27 mouse cellular contexts compared by ENCODE assay signal in the genomic region with DNA sequence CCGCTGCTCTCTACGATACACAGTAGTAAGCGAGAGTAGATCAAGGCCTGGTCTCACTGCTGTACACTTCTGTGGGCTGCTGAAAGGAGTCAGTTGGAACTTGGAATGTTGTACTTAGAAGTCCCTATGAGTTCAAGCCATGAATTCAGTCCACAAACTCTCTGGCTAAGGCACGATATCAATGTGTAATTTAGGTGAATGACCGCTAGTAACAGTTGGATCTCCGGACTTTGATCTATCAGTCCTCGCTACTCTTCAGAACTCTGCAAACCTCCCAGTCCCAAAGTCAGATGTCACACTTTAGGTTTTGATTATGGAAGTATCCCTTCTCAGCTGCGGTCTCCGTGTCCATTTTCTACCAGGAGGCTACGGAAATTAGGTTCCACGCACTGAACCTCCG. TPM values are rescaled to one million over a fixed set of nuclear protein-coding genes. Genes with fewer than 3 reads are reported as not detected.
"Had no signal": no experiment of that assay in that cellular context is flagged by ENCODE, and none has a peak within 500 bp of the region (broad histone marks: within the 10 kb centered on the region; RNA-seq: fewer than 3 reads in every experiment).

No protein-coding gene starts in this region.

- ATAC-seq: hindbrain, embryonic 16.5 days; inflammation-experienced regulatory T-cells, adult 6 months; intestine, embryonic 15.5 days; intestine, postnatal 0 days had no signal

- DNase-seq: gastrocnemius, adult 2 months; gastrocnemius, postnatal 10 days; gastrocnemius, postnatal 25 days; heart, adult 18-20 months; heart, postnatal 10 days; heart, postnatal 4 days; kidney, adult 18-20 months; kidney, postnatal 10 days; kidney, postnatal 4 days; liver, embryonic 13.5 days had no signal

- H3K27ac ChIP-seq: gastrocnemius, adult 2 months; heart, embryonic 10.5 days; hindbrain, embryonic 10.5 days; hindbrain, embryonic 12.5 days; hindbrain, embryonic 14.5 days; intestine, embryonic 15.5 days; layer of hippocampus, adult 2 months; left cerebral cortex, adult 2 months; limb, embryonic 10.5 days; limb, embryonic 12.5 days; liver, embryonic 15.5 days had no signal

- H3K4me1 ChIP-seq: hindbrain, embryonic 10.5 days; hindbrain, embryonic 12.5 days had no signal

- H3K36me3 ChIP-seq: heart, embryonic 10.5 days; heart, embryonic 12.5 days; hindbrain, embryonic 10.5 days; hindbrain, embryonic 12.5 days; intestine, embryonic 15.5 days; limb, embryonic 10.5 days; limb, embryonic 12.5 days; liver, embryonic 13.5 days; liver, embryonic 15.5 days had no signal

- H3K9me3 ChIP-seq: heart, embryonic 10.5 days; hindbrain, embryonic 10.5 days; hindbrain, embryonic 12.5 days; intestine, embryonic 15.5 days; limb, embryonic 10.5 days; limb, embryonic 12.5 days; liver, embryonic 13.5 days; liver, embryonic 15.5 days had no signal

- H3K4me2 ChIP-seq: heart, embryonic 12.5 days; hindbrain, embryonic 12.5 days; hindbrain, embryonic 14.5 days; intestine, embryonic 15.5 days; limb, embryonic 12.5 days; liver, embryonic 13.5 days; liver, embryonic 15.5 days had no signal

- H3K9ac ChIP-seq: heart, embryonic 12.5 days; hindbrain, embryonic 12.5 days; hindbrain, embryonic 14.5 days; intestine, embryonic 15.5 days; limb, embryonic 12.5 days; liver, embryonic 15.5 days had no signal

- H3K27me3 ChIP-seq: heart, embryonic 12.5 days; hindbrain, embryonic 12.5 days; intestine, embryonic 15.5 days; limb, embryonic 12.5 days; liver, embryonic 13.5 days; liver, embryonic 15.5 days had no signal

- H3K4me3 ChIP-seq: gastrocnemius, adult 2 months; heart, embryonic 10.5 days; heart, embryonic 12.5 days; hindbrain, embryonic 10.5 days; hindbrain, embryonic 12.5 days; intestine, embryonic 15.5 days; layer of hippocampus, adult 2 months; left cerebral cortex, adult 2 months; limb, embryonic 10.5 days; limb, embryonic 12.5 days; liver, embryonic 13.5 days; liver, embryonic 15.5 days had no signal

RNA-seq across cellular contexts. Expression of a gene that starts 55.5 kb away (rescaled TPM):
- polyA plus RNA-seq: frontal cortex, adult 2 months; hindbrain, embryonic 10.5 days; hindbrain, embryonic 12.5 days; hindbrain, embryonic 14.5 days; hindbrain, embryonic 16.5 days; inflammation-experienced regulatory T-cells, adult 6 months; kidney, embryonic 14.5 days; kidney, embryonic 16.5 days; limb, embryonic 10.5 days; limb, embryonic 12.5 days had no signal
